Mouse (Mus musculus) spleen, adult 2 months (tissue): Measurements from ENCODE around the gene Prx. TPM values are rescaled to one million over a fixed set of nuclear protein-coding genes. Genes with fewer than 3 reads are reported as not detected.
A peak's percentile ranks its signal among the peaks of the same experiment; 100 is the strongest.

Experiments used
- DNase-seq, 2 experiments: peaks; one replicate each; pipeline versions ENCODE4 v3.0.0 to v3.0.0-alpha.2; 2012 to 2021; ENCODE audit warnings: low spot score in 2 of 2, low read depth in 1 of 2
- H3K27ac ChIP-seq: fragments of 200-500 bp; 2 replicates; pipeline ENCODE4 v1.5.1; 2012; ENCODE audit warnings: low read length, inconsistent platforms; ENCODE audit not compliant: insufficient read depth
- H3K27me3 ChIP-seq: fragments of 200-500 bp; 2 replicates; pipeline ENCODE4 v1.6.1; 2012; ENCODE audit warnings: mild to moderate bottlenecking, moderate library complexity, low read length, inconsistent platforms; ENCODE audit not compliant: control insufficient read depth, insufficient read depth
- H3K36me3 ChIP-seq: fragments of 200-500 bp; 2 replicates; pipeline ENCODE4 v1.6.1; 2012; ENCODE audit warnings: mild to moderate bottlenecking, low read length, inconsistent platforms; ENCODE audit not compliant: control insufficient read depth, insufficient read depth
- H3K4me1 ChIP-seq: fragments of 200-500 bp; 2 replicates; pipeline ENCODE4 v1.6.1; 2011; ENCODE audit warnings: inconsistent platforms; ENCODE audit not compliant: control insufficient read depth, insufficient read depth, insufficient read length
- H3K4me3 ChIP-seq: fragments of 200-500 bp; 2 replicates; pipeline ENCODE4 v1.5.1; 2011; ENCODE audit warnings: mild to moderate bottlenecking, inconsistent platforms; ENCODE audit not compliant: insufficient read depth, insufficient read length; ENCODE audit errors: extremely low read depth
- CTCF ChIP-seq: fragments of 200-500 bp; IDR thresholded peaks from 2 replicates; pipeline ENCODE4 v1.5.1; 2011; ENCODE audit warnings: mild to moderate bottlenecking, inconsistent platforms; ENCODE audit not compliant: insufficient read depth, insufficient read length, insufficient replicate concordance; ENCODE audit errors: extremely low read depth
- POLR2A ChIP-seq: fragments of 200-500 bp; IDR thresholded peaks from 2 replicates; pipeline ENCODE4 v1.6.1; 2011; ENCODE audit warnings: low read depth, low read length, inconsistent platforms
- WGBS: fragments of 180-500 bp; shearing (Covaris S2); methylation state at CpG from one replicate; pipeline ENCODE4 v1.1.7; 2018; 5-methylcytosine and 5-hydroxymethylcytosine counted together
- polyA plus RNA-seq: library from polyadenylated mRNA; depleted of rRNA; stranded (reverse); fragments of >200 nt; gene quantifications from 2 replicates; pipeline ENCODE4 v1.2.3, GENCODE M21; 2012

Gene Prx
- polyA plus RNA-seq, 1 experiment: 0.72 TPM

GRCm38 (mm10) chr7:27540935-27541334 is 41.8 kb downstream of the Prx start:
- Histone ChIP-seq H3K27ac (no peak overlapping the region), H3K4me3 (no peak overlapping the region), H3K4me1 (peaks cover 16% of the 10 kb centered on the region; the same call in 1 of the 2 replicates), H3K27me3 (no peaks in the 10 kb centered on the region), H3K36me3 (peaks cover 2% of the 10 kb centered on the region)
- 89% methylated on average over 6 of the region's 6 CpGs for WGBS
- TF ChIP-seq CTCF (no peak), POLR2A (no peak)
- DNase-seq: no peak

- TF ChIP-seq CTCF (no peak), POLR2A (no peak)
- WGBS: 13% methylated on average over 16 of the region's 16 CpGs
- H3K27ac ChIP-seq: peak overlapping the region; percentile 56
- peak; percentile 80 to 85 for DNase-seq
- peaks cover 1% of the 10 kb centered on the region for H3K36me3 ChIP-seq
- no peaks in the 10 kb centered on the region for H3K27me3 ChIP-seq
- peaks cover 16% of the 10 kb centered on the region; the same call in 1 of the 2 replicates for H3K4me1 ChIP-seq
- H3K4me3 ChIP-seq: peak overlapping the region; percentile 70
Measured at GRCm38 (mm10) chr7:27541431-27541830, 42.3 kb downstream of the Prx start.

GRCm38 (mm10) chr7:27541922-27542321 is 42.8 kb downstream of the Prx start:
- WGBS: 36% methylated on average over 5 of the region's 5 CpGs
- no peak for TF ChIP-seq CTCF
- TF ChIP-seq POLR2A: no peak
- peaks cover 1% of the 10 kb centered on the region for H3K36me3 ChIP-seq
- DNase-seq: no peak
- H3K4me1 ChIP-seq: peaks cover 14% of the 10 kb centered on the region; the same call in 1 of the 2 replicates
- peak overlapping the region; percentile 56 for H3K27ac ChIP-seq
- H3K27me3 ChIP-seq: no peaks in the 10 kb centered on the region
- peak overlapping the region; percentile 70 for H3K4me3 ChIP-seq

DNA sequence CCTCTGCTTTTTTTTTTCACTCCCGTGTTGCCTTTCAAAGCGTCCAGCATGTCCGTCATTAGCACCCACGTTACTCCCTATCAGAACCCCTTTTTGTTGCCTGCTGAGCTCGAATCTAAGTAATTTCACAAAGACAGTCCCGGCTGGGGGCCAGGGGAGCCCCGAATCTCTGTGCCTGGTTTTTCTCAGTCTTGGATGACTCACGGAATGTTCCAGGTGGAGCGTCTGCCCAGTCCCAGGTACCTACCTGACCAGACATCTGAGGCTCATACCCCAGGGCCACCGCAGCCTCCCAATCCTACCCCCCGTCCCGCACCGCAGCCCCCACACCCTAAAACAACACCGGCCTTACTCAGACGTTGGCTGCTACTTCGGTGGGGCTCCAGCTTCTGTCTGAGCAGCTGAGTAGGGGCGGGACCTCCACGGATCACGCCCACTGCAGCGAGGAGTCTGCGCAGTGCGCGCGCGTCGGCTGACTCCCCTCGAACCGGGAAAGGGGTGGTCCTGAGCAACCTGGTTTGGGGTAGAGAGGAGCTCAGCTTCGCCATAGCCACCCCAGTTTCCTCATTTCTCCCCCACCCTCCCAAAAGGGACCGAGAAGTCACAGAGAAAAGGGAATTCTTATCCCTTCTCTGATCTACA is 43.4 kb downstream of the Prx start:
- peak; percentile 65 to 81 for DNase-seq
- Histone ChIP-seq H3K27ac (peak overlapping the region; percentile 40; the same call in 1 of the 2 replicates), H3K4me1 (peaks cover 14% of the 10 kb centered on the region; the same call in 1 of the 2 replicates), H3K36me3 (peaks cover 1% of the 10 kb centered on the region), H3K27me3 (no peaks in the 10 kb centered on the region), H3K4me3 (peak overlapping the region; percentile 70)
- WGBS: 2% methylated on average over 30 of the region's 30 CpGs
- TF ChIP-seq CTCF (no peak), POLR2A (peak; percentile 45)

DNA sequence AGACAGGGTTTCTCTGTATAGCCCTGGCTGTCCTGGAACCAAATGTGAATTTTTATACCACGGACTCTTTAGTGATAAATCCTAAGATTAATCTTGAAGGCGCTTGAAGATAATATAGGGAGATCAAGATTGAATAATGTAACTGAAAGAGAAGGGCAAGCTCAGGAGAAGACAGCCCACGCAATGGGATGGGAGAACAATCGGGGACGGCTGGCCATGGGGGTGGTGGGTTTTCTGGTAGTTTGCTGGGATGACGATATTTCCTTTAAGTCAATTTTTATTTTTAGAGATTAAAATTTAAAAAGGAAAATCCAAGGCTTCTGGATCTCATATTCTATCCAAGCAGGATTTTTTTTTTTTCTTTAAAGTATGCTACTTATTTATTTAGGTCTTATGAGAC is 43.9 kb downstream of the Prx start:
- Histone ChIP-seq H3K27me3 (no peaks in the 10 kb centered on the region), H3K27ac (no peak overlapping the region), H3K36me3 (peaks cover 1% of the 10 kb centered on the region), H3K4me1 (peaks cover 14% of the 10 kb centered on the region; the same call in 1 of the 2 replicates), H3K4me3 (no peak overlapping the region)
- 48% methylated on average over 6 of the region's 6 CpGs for WGBS
- no peak for DNase-seq
- TF ChIP-seq POLR2A (no peak), CTCF (no peak)

DNA sequence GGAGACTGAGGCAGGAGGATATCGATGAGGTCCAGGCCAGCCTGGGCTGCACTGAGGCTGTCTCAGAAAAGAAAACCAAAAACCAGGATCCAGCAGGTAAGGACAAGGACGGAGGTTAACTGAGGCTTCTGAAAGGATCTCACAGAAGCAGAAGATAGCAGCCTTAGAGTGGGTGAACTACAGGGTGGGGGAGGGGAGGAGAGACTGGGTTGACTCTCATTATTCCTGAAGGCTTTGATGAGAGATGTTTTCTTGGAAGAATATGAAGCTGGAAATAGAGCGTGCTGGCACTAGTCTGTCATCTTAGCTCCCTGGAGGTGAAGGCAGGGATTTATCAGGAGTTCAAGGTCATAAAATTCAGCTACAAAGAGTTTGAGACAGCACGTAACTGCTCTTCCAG is 44.7 kb downstream of the Prx start:
- WGBS: 94% methylated on average over 4 of the region's 4 CpGs
- TF ChIP-seq POLR2A (no peak), CTCF (no peak)
- peaks cover 14% of the 10 kb centered on the region; the same call in 1 of the 2 replicates for H3K4me1 ChIP-seq
- H3K4me3 ChIP-seq: no peak overlapping the region
- H3K36me3 ChIP-seq: no peaks in the 10 kb centered on the region; the same call in none of the 2 replicates
- no peak overlapping the region for H3K27ac ChIP-seq
- H3K27me3 ChIP-seq: no peaks in the 10 kb centered on the region
- DNase-seq: no peak
